Mouse (Mus musculus) liver, postnatal 0 days (tissue): ENCODE measurements at regions not wholly inside any gene's neighbourhood (a gene's known extent, or its start where the extent isn't known, plus 50 kb on each side); places are given as distances from the start of the nearest gene placed in this dataset.

ENCODE experiments used
- ATAC-seq: fragments of 200-750 bp; cut with Nextera tagmentation; 2 replicates; pipeline ENCODE4 v1.8.0; 2017; ENCODE audit warnings: mild to moderate bottlenecking, moderate library complexity
- DNase-seq: peaks from one replicate; pipeline ENCODE4 v3.0.0-alpha.2; 2016
- H3K27ac ChIP-seq: fragments of 300-500 bp; sonication (generic); 2 replicates; pipeline ENCODE4 v1.5.1; 2014; ENCODE audit warnings: antibody characterized with exemption, moderate library complexity, mild to moderate bottlenecking, low read depth
- H3K27me3 ChIP-seq: fragments of 300-500 bp; sonication (generic); 2 replicates; pipeline ENCODE4 v1.6.1; 2014; ENCODE audit warnings: low read length, control low read depth, mixed read lengths; ENCODE audit not compliant: insufficient read depth
- H3K36me3 ChIP-seq: fragments of 300-500 bp; sonication (generic); replicated peaks from 2 replicates; pipeline ENCODE4 v1.6.1; 2014; ENCODE audit warnings: mild to moderate bottlenecking, control low read depth, low read length, moderate library complexity, mixed read lengths; ENCODE audit not compliant: insufficient read depth
- H3K4me1 ChIP-seq: fragments of 300-500 bp; sonication (generic); 2 replicates; pipeline ENCODE4 v1.6.1; 2014; ENCODE audit warnings: antibody characterized with exemption, mild to moderate bottlenecking, control low read depth; ENCODE audit not compliant: insufficient read depth
- H3K4me2 ChIP-seq: fragments of 300-500 bp; sonication (generic); 2 replicates; pipeline ENCODE4 v1.6.1; 2014; ENCODE audit warnings: low read depth, mild to moderate bottlenecking, low read length, moderate library complexity, mixed read lengths
- H3K4me3 ChIP-seq: fragments of 300-500 bp; sonication (generic); 2 replicates; pipeline ENCODE4 v1.5.1; 2014; ENCODE audit warnings: low read depth, low read length
- H3K9ac ChIP-seq: fragments of 300-500 bp; sonication (generic); replicated peaks from 2 replicates; pipeline ENCODE4 v1.6.1; 2014; ENCODE audit warnings: mild to moderate bottlenecking, moderate library complexity
- H3K9me3 ChIP-seq: fragments of 300-500 bp; sonication (generic); 2 replicates; pipeline ENCODE4 v1.6.1; 2016; ENCODE audit warnings: mild to moderate bottlenecking, control low read depth, low read length, mixed read lengths
- CTCF ChIP-seq: sonication (generic); IDR thresholded peaks from 2 replicates; pipeline ENCODE4 v1.5.1; 2016; ENCODE audit warnings: antibody characterized with exemption, low read depth
- EP300 ChIP-seq: IDR thresholded peaks from 2 replicates; pipeline ENCODE4 v1.6.1; 2016; ENCODE audit warnings: antibody characterized with exemption, low read depth, mild to moderate bottlenecking
- WGBS: fragments of 180-500 bp; shearing (Covaris S2); extraction: QIAGEN DNeasy Blood & Tissue Kit; methylation state at CpG from one replicate; pipeline ENCODE4 v1.1.7; 2014; ENCODE audit not compliant: insufficient replicate concordance; 5-methylcytosine and 5-hydroxymethylcytosine counted together

DNA sequence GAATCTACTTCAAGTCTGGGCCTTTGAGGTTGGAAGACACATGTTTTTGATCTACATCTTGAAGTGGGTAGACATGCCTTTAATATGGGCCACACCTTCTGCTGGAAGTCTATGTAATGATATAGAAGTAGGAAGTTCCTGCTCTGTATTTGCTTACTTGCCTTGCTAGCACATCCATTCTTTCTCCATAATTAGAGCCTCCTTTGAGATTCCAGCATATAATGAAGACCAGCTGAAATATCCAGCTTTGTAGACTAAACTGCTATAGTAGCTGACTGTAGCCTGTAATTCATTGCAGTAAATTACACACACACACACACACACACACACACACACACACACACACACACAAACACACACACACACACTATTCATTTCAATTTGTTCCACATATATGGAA is 293.3 kb upstream of the Dpp10 start:
- Histone ChIP-seq H3K4me2 (no peak overlapping the region), H3K4me3 (no peak overlapping the region), H3K9ac (no peak overlapping the region), H3K27me3 (no peaks in the 10 kb centered on the region), H3K27ac (no peak overlapping the region), H3K36me3 (no peaks in the 10 kb centered on the region), H3K4me1 (no peaks in the 10 kb centered on the region), H3K9me3 (no peaks in the 10 kb centered on the region)
- DNase-seq (no peak), ATAC-seq (no peak)
- TF ChIP-seq CTCF (no peak), EP300 (no peak)

DNA sequence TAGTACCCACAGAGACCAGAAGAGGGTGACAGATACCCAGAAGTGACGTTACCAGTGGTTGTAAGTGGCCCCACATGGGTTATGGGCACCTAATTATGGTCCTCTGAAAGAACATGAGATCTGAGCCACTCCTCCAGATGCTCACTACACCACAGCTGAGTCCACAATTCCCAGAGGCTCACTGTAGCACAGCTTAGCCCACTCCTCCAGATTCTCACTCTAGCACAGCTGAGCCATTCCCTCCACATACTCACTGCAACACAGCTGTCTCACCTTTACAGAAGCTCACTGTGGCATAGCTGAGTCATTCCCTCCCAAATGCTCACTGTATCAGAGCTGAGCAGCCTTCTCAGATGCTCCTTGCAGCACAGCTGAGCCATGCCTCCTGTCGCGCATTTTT is 286.9 kb upstream of the Dpp10 start:
- no peaks in the 10 kb centered on the region for H3K4me1 ChIP-seq
- TF ChIP-seq EP300 (no peak), CTCF (no peak)
- ATAC-seq (no peak; the same call in 1 of the 2 replicates), DNase-seq (no peak)
- no peak overlapping the region for H3K4me2 ChIP-seq
- H3K36me3 ChIP-seq = no peaks in the 10 kb centered on the region
- no peak overlapping the region for H3K4me3 ChIP-seq
- 78% methylated on average over 3 of the region's 3 CpGs for WGBS
- H3K9ac ChIP-seq = no peak overlapping the region
- no peak overlapping the region for H3K27ac ChIP-seq
- H3K27me3 ChIP-seq = no peaks in the 10 kb centered on the region
- H3K9me3 ChIP-seq = no peaks in the 10 kb centered on the region
